In the genomic region with DNA sequence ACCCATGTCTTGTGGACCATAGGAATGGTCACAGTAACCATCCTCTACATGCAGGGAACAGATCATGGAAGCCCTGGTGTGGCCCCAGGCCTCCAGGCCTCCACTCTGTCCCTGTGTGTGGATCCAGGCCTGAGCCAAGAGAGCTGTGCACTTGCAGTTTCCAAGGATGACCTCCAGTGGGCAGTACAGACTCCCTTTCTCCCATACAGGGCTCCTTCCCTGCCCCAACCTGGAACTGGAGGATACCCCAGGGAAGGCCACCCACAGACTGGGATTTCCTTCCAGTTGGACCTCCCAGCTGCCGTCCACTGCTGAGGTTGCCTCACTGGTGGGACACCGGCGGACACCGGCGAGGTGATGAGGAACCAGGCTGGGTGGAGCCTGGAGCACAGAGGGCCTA, we compare ENCODE assay signal across 8 mouse cellular contexts. TPM values are rescaled to one million over a fixed set of nuclear protein-coding genes. Genes with fewer than 3 reads are reported as not detected.
A peak's percentile ranks its signal among the peaks of the same experiment; 100 is the strongest.
DNase-seq lines count a peak whose midpoint lies in the region; ATAC-seq and TF ChIP-seq lines count a peak whose summit lies in the region.

No protein-coding gene starts in this region.

- H3K4me2 ChIP-seq in lung, embryonic 16.5 days (ENCODE audit: low read depth, low read length), result no peak overlapping the region

- H3K36me3 ChIP-seq in lung, embryonic 16.5 days (ENCODE audit: control insufficient read depth, insufficient read depth, low read length), result no peaks in the 10 kb centered on the region

- WGBS in lung, embryonic 16.5 days, result 40% methylated on average over 5 of the region's 5 CpGs

- ATAC-seq in erythroblast, adult 5-6 weeks (replicated peaks; ENCODE audit: low FRiP score, poor library complexity, severe bottlenecking), result 0 out of 2 replicates have a peak, but pooled peaks have one; percentile 40
- peak; percentile 6; the same call in 1 of the 2 replicates for ATAC-seq in lung, embryonic 16.5 days (ENCODE audit: low read depth)

- no peaks in the 10 kb centered on the region for H3K9me3 ChIP-seq in lung, embryonic 16.5 days (ENCODE audit: control insufficient read depth, low read length)

- intact Hi-C loops in left cerebral cortex, adult 2 months (cut with DNase I), result no loop called here

- peak; percentile 43 for DNase-seq in adrenal gland, postnatal 10 days
- no peak for DNase-seq in adrenal gland, adult 18-20 months (ENCODE audit: low spot score in 2 of 2)
- no peak for DNase-seq in left cerebral cortex, adult 2 months (ENCODE audit: extremely low spot score in 1 of 2, low spot score in 2 of 2)
- no peak for DNase-seq in left cerebral cortex, adult 11 months (ENCODE audit: low spot score)
- DNase-seq in ovary, adult 18-20 months (ENCODE audit: low spot score), result no peak
- DNase-seq in right cerebral cortex, adult 18-20 months, result no peak

- no peaks in the 10 kb centered on the region for H3K27me3 ChIP-seq in lung, embryonic 16.5 days (ENCODE audit: control insufficient read depth, insufficient read depth, low read depth, low read length)

- no peak overlapping the region for H3K4me3 ChIP-seq in left cerebral cortex, adult 2 months
- no peak overlapping the region for H3K4me3 ChIP-seq in lung, embryonic 16.5 days (ENCODE audit: low read length)

- no peak overlapping the region for H3K27ac ChIP-seq in left cerebral cortex, adult 2 months
- H3K27ac ChIP-seq in lung, embryonic 16.5 days (ENCODE audit: low read length), result no peak overlapping the region

- H3K4me1 ChIP-seq in lung, embryonic 16.5 days (replicated peaks; ENCODE audit: control insufficient read depth, insufficient read depth, low read length), result no peaks in the 10 kb centered on the region; the same call in 1 of the 2 replicates

- TF ChIP-seq CTCF in left cerebral cortex, adult 2 months (IDR thresholded peaks at IDR 0.05), result peak; percentile 48

- H3K9ac ChIP-seq in lung, embryonic 16.5 days (ENCODE audit: low read length), result no peak overlapping the region

RNA-seq across cellular contexts. Expression of a gene that starts 29.6 kb away (rescaled TPM):
- total RNA-seq in adrenal gland, postnatal 10 days (2021), result 10 to 100 TPM; 34.3 to 37.7 TPM
- 10 to 100 TPM; 21.3 to 30.6 TPM for total RNA-seq in adrenal gland, adult 18-20 months (2021)
- total RNA-seq in left cerebral cortex, adult 2 months (2021), result 1 to 10 TPM; 2.2 to 4.5 TPM
- not detected in 2 replicates for total RNA-seq in erythroblast, adult 5-6 weeks (2015; ENCODE audit: low replicate concordance)
- total RNA-seq in erythroblast, adult 5-6 weeks (2017; ENCODE audit: low replicate concordance), result not detected in 2 replicates
- polyA plus RNA-seq in lung, embryonic 16.5 days (2015; fragmentation: Nextera tagmentation; extraction: Ambion mirVana), result 111 and 114 TPM in 2 replicates

RNA-seq across cellular contexts. Expression of a gene that starts 56.5 kb away (rescaled TPM):
- under 1 TPM; 0.27 to 0.33 TPM for total RNA-seq in adrenal gland, postnatal 10 days (2021)
- total RNA-seq in adrenal gland, adult 18-20 months (2021), result under 1 TPM; 0.50 to 0.80 TPM
- 1 to 10 TPM in 1 of 2 experiments, under 1 TPM in 1; 0.48 to 1.3 TPM for total RNA-seq in left cerebral cortex, adult 2 months (2021)
- total RNA-seq in erythroblast, adult 5-6 weeks (2015; ENCODE audit: low replicate concordance), result 1.7 and 2.3 TPM in 2 replicates
- total RNA-seq in erythroblast, adult 5-6 weeks (2017; ENCODE audit: low replicate concordance), result 1.0 TPM in 1 of 2 replicates, not detected in the other
- polyA plus RNA-seq in lung, embryonic 16.5 days (2015; fragmentation: Nextera tagmentation; extraction: Ambion mirVana), result not detected in 2 replicates

Comparison
In these comparisons a context has a peak if more than half of its experiments do, and no peak if none do; other contexts are left out.
1. RNA of a gene that starts 29.6 kb away (total RNA-seq): 34.3 to 37.7 TPM in adrenal gland, postnatal 10 days and 21.3 to 30.6 TPM in adrenal gland, adult 18-20 months; 2.2 to 4.5 TPM in left cerebral cortex, adult 2 months and not detected in erythroblast, adult 5-6 weeks; every median in the first group is over 4 times any median in the second.